Mouse (Mus musculus): ENCODE data around the gene Coq5.

Gene Coq5

GRCm38 (mm10) chr5:115279226-115280049 lies at the start of gene Coq5:
Gene Coq5, plus strand, starts transcription at chr5:115279666.
- DNase-seq (ENCODE audit: low spot score in 2 of 2) = peak; percentile 91 to 92

GRCm38 (mm10) chr5:115230830-115231551 lies 48.5 kb upstream of the Coq5 start:
- no peak for DNase-seq (ENCODE audit: low spot score in 2 of 2)

- no peak for DNase-seq (ENCODE audit: low spot score in 2 of 2)
Observed at GRCm38 (mm10) chr5:115231552-115232120, 47.8 kb upstream of the Coq5 start.

GRCm38 (mm10) chr5:115232516-115232915 lies 47.0 kb upstream of the Coq5 start:
- no peak for DNase-seq (ENCODE audit: low spot score in 2 of 2)

- DNase-seq (ENCODE audit: low spot score in 2 of 2) = no peak
Observed at GRCm38 (mm10) chr5:115233031-115233780, 46.3 kb upstream of the Coq5 start.

- no peak for DNase-seq (ENCODE audit: low spot score in 2 of 2)
Observed at GRCm38 (mm10) chr5:115234519-115234918, 44.9 kb upstream of the Coq5 start.

GRCm38 (mm10) chr5:115235323-115235771 lies 44.1 kb upstream of the Coq5 start:
- peak in 1 of 2 experiments; percentile 47 for DNase-seq (ENCODE audit: low spot score in 2 of 2)

GRCm38 (mm10) chr5:115235786-115236263 lies 43.6 kb upstream of the Coq5 start, which contains the start of gene Pop5:
Gene Pop5, plus strand, starts transcription at chr5:115235836.
- peak; percentile 87 to 95 for DNase-seq (ENCODE audit: low spot score in 2 of 2)

- peak; percentile 88 to 94 for DNase-seq (ENCODE audit: low spot score in 2 of 2)
Observed at GRCm38 (mm10) chr5:115237803-115238728, 41.4 kb upstream of the Coq5 start.

GRCm38 (mm10) chr5:115238729-115239195 lies 40.7 kb upstream of the Coq5 start:
- DNase-seq (ENCODE audit: low spot score in 2 of 2) = no peak

- no peak for DNase-seq (ENCODE audit: low spot score in 2 of 2)
Observed at GRCm38 (mm10) chr5:115240191-115240590, 39.3 kb upstream of the Coq5 start.

- DNase-seq (ENCODE audit: low spot score in 2 of 2) = no peak
Observed at GRCm38 (mm10) chr5:115255472-115255871, 24.0 kb upstream of the Coq5 start.

- no peak for DNase-seq (ENCODE audit: low spot score in 2 of 2)
Observed at GRCm38 (mm10) chr5:115256909-115257546, 22.4 kb upstream of the Coq5 start.

- no peak for DNase-seq (ENCODE audit: low spot score in 2 of 2)
Observed at GRCm38 (mm10) chr5:115260356-115260755, 19.1 kb upstream of the Coq5 start.

GRCm38 (mm10) chr5:115261141-115261540 lies 18.3 kb upstream of the Coq5 start:
- no peak for DNase-seq (ENCODE audit: low spot score in 2 of 2)

- no peak for DNase-seq (ENCODE audit: low spot score in 2 of 2)
Observed at GRCm38 (mm10) chr5:115261880-115262279, 17.6 kb upstream of the Coq5 start.

- DNase-seq (ENCODE audit: low spot score in 2 of 2) = no peak
Observed at GRCm38 (mm10) chr5:115262502-115263291, 16.8 kb upstream of the Coq5 start.

- DNase-seq (ENCODE audit: low spot score in 2 of 2) = peak; percentile 43 to 49
Observed at GRCm38 (mm10) chr5:115266340-115266739, 13.1 kb upstream of the Coq5 start.

Data from spleen, postnatal 10 days (tissue).